Mouse (Mus musculus) CD4-positive, CD25-positive, alpha-beta regulatory T cell, adult 4 months (primary cell): Measurements from ENCODE around the gene Slc29a2. TPM values are rescaled to one million over a fixed set of nuclear protein-coding genes. Genes with fewer than 3 reads are reported as not detected.

Source experiments
- ATAC-seq: one replicate; pipeline ENCODE4 v1.8.0; 2017
- polyA plus RNA-seq, 2 experiments: library from polyadenylated mRNA; unstranded; fragments of 100-300 nt; shearing (Covaris generic); gene quantifications; one replicate each; pipeline ENCODE4 v1.2.1; 2017

Slc29a2 gene
- polyA plus RNA-seq, 2 experiments from 2014 or later = 2.4 to 2.5 TPM

- no peak for ATAC-seq
Observed at GRCm38 (mm10) chr19:5036577-5036976, 12.9 kb downstream of the Slc29a2 start.

DNA sequence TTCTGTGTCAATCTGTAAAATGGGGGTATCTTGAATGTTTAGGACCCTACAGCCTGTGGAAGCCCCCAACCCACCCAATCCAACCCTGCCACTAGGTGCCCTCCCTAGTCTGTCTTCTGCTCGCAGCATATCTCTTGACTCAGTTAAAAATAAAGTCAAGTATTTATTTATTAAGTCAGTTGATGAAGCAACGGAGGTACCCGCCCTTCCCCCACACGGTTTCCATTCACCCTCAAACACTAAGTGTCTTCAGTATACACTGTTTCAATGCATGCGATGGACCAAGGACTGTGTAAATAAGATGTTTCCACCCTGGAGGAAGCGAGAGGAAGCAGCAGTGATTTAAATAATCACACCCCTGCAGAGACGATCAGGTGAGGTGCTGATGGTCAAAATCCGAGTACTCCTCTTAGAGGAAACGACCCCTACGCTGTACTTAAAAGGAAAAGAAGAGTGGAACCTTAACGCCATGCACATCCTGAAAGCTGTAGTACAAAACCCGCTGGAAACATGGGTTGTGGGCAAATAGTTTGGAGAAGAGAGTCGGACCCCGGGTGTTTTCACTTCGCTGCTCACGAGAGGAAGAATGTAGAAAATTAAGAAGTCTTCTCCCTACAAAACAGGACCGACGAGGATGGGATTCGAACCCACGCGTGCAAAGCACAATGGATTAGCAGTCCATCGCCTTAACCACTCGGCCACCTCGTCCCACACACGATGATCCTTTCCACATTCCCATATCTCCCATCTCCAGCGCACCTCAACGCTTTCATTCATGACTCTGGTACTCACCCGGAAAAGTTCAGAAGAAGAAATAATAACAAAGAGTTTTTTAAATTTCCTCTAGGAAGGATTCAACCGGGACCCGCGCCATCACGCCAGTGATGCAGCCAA is 14.3 kb downstream of the Slc29a2 start:
- ATAC-seq = no peak

DNA sequence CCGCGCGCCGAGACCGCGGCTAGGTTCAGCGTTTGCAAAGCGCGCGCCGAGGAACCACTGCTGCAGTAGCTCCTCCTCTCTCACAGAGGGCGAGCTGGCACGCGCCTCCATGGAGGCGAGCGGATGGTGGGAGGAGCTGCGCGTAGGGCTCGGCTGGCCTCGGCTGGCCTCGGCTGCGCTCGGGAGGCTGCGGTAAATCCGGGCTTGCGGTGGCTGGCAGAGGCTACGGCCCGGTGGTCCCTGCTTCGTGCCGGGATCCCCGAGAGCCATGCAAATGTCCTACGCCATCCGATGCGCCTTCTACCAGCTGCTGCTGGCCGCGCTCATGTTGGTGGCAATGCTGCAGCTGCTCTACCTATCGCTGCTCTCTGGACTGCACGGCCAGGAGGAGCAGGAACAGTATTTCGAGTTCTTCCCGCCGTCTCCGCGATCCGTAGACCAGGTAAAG is 15.1 kb downstream of the Slc29a2 start, which contains the start of the genes B4gat1 and AC124502.3:
B4gat1 (plus strand) TSS at position 118 of the 448 bp plus-strand sequence.
AC124502.3 (plus strand) TSS at position 183 of the 448 bp plus-strand sequence.
- peak; percentile 85 for ATAC-seq

DNA sequence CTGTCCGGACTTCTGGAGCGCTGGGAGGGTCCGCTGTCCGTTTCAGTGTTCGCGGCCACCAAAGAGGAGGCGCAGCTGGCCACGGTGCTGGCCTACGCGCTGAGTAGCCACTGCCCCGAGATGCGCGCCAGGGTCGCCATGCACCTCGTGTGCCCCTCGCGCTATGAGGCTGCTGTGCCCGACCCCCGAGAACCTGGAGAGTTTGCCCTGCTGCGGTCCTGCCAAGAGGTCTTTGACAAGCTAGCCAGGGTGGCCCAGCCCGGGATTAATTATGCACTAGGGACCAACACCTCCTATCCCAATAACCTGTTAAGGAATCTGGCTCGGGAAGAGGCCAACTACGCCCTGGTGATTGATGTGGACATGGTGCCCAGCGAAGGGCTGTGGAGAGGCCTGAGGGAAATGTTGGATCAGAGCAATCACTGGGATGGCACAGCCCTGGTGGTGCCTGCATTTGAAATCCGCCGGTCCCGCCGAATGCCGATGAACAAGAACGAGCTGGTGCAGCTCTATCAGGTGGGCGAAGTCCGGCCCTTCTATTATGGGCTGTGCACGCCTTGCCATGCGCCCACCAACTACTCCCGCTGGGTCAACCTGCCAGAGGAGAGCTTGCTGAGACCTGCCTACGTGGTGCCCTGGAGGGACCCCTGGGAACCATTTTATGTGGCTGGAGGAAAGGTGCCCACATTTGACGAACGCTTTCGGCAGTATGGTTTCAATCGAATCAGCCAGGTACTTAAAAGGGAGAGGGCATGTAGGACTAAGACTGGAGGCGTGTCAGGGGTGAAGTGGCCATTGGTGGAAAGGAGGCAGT is 15.8 kb downstream of the Slc29a2 start:
- no peak for ATAC-seq

- peak; percentile 75 for ATAC-seq
Observed at GRCm38 (mm10) chr19:5040862-5041523, 17.3 kb downstream of the Slc29a2 start, which contains the start of gene Brms1. TSS of gene Brms1 (plus strand) at chr19:5041354.

DNA sequence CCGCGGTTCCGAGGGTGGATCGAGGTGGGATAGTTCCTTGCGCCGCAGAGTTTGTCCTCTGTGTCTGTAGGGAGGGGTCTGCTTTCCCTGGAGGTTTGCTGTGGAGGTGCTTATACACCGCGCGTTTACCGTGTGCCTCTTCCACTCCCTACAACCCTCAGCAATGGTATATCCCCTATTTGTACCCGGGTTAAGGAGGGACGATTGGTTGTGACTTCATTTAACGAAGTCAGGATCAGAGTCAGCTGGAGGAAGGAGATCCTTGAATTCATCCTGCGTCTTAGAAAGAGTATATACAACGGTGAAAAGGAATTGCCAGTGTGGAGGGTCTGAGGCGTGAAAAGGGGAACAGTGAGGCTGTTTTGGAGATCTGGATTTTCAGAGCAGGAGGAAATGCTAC is 17.9 kb downstream of the Slc29a2 start:
- peak; percentile 9 for ATAC-seq

DNA sequence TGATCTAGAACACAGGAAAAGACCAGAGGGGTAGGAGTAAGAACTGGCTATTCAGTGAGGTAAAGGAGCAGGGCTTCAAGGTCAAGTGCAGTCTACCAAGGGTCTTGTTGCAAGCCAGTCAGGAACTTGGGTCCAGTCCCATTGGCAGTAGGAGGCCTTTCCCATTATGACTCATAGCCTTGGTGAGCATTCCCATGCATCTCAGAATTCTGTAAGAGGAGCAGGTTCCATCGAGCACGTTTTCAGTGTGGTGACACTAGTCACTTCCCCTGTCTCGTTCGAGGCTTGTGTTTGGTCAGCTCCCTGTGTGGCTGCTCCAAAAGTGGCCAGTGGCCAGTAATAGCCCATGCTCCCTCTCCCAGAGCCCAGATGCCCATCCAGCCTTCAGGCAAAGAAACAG is 21.9 kb downstream of the Slc29a2 start:
- no peak for ATAC-seq

GRCm38 (mm10) chr19:5048138-5049056 is 24.7 kb downstream of the Slc29a2 start:
- ATAC-seq = no peak

- no peak for ATAC-seq
Observed at GRCm38 (mm10) chr19:5049325-5049724, 25.7 kb downstream of the Slc29a2 start.

GRCm38 (mm10) chr19:5050047-5050905 is 26.6 kb downstream of the Slc29a2 start, which contains the start of gene Rin1:
TSS of gene Rin1 (plus strand) at chr19:5050481.
- peak; percentile 56 for ATAC-seq

GRCm38 (mm10) chr19:5051031-5051430 is 27.4 kb downstream of the Slc29a2 start:
- ATAC-seq = no peak

DNA sequence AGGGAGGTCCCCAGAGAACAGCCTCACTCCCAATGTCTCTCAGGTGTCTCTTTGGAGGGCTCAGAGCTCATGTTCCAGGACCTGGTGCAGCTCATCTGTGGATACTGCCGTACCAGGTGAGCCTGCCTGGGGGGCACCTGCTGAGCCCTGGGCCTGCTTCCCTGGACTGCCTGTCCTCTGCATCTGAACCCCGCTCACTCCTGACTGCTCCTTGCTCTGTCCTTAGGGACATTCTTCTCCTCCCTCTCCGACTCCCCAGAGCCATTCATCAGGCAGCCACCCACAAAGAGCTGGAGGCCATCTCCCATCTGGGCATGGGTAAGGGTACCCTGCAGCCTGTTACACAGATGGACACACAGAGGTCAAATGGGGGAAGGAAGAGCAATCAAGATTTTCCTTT is 27.9 kb downstream of the Slc29a2 start:
- ATAC-seq = no peak

GRCm38 (mm10) chr19:5052166-5052822 is 28.6 kb downstream of the Slc29a2 start:
- ATAC-seq = no peak

DNA sequence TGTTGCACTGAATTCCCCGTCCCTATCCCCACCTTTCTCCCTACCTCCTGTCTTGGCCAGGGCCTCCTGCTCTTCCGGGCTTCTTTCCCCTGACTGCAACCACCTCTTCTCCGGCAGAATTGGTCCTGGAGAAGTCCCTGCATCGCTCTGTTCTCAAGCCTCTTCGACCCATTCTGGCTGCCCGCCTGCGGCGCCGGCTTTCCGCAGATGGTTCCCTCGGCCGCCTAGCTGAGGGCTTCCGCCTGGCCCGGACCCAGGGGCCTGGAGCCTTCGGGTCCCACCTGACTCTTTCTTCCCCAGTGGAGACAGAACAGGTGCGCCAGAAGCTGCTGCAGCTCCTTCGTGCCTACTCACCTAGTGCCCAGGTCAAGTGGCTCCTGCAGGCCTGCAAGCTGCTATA is 29.2 kb downstream of the Slc29a2 start:
- ATAC-seq = no peak

DNA sequence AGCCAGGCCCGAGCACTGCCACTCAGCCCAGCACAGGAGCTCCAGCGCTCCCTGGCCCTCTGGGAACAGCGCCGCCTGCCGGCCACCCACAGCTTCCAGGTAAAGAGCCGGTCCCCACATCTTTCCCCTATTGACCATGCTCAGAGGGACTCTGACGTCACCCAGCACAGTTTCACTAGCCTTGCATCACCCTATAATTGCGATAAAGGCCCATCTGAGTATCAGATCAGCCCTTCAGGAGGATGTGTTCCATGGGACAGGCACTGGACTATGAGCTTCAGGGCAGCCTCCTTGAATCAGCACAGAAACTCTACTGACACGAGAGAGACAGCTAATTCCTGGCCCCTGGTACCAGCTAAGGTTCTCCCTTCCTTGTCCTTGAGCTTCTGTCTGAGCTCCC is 30.2 kb downstream of the Slc29a2 start:
- no peak for ATAC-seq

DNA sequence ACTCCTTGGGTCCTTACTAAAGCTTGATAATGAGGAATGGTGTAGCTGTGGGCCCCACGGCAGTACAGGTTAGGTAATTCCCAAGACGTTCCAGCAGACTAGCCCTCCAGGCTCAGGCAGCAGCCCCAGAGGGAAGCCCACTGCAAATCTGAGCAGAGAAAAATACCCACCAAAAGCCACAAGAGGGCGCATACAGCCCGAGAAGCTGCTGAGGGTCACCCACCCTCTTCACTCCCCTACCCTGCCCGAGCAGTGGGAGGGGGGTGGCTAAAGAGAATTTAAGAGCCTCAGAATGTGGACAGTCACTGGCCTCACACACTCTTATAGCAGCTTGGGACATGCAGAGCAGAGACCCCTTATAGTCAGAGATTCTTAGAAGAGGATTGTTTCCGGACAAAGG is 32.6 kb downstream of the Slc29a2 start:
- ATAC-seq = no peak

DNA sequence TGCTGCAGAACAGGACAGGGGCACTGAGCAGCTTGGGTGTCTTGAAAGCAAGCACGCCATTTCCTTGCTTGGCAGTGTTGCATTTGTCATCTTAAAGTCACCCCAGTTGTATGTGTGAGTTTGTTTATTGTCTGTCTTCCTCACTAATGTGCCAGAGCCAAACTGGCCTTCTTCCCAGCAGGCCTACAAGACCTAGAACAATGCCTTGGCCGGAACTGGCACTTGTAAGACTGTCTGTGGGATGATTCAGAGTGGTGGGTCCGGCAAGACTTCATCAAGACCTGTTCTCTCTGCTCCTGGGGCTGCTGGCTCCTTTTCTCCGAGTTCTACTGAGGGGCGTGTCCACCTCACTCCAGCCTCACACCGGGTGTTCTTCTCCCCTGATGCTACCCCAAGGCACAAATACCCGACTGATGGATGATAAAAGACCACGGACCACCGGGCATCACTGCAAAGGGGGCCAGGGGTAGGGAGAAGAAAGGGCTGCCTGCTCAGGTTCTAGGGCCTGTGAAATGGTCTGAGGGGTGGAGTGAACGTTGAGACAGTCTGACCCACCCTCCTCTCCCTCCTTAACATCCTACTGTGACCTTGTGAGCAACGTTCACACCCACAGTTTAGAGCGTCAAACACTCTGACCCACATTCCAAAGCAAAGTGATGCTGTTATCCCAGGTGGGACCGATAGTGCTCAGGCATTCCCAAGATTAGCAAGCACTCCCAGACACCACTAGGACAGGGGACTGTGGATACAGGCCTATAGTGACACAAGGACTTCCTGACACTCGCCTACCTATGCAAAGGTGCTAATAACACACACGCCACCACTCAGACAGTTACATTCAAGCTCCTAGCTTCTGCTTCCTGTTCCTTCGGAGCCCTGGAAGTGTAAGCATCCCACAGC is 34.5 kb downstream of the Slc29a2 start:
- ATAC-seq = no peak
